Mouse (Mus musculus): ENCODE data around the gene Rpl38. TPM values are rescaled to one million over a fixed set of nuclear protein-coding genes. Genes with fewer than 3 reads are reported as not detected.
"Not testable (repeated sequence)": the region's sequence is repeated elsewhere in the genome, so short reads cannot be mapped to it uniquely, and the experiment has no call there.

Gene Rpl38
- polyA plus RNA-seq, 2 experiments, result 926 to 1,654 TPM

DNA sequence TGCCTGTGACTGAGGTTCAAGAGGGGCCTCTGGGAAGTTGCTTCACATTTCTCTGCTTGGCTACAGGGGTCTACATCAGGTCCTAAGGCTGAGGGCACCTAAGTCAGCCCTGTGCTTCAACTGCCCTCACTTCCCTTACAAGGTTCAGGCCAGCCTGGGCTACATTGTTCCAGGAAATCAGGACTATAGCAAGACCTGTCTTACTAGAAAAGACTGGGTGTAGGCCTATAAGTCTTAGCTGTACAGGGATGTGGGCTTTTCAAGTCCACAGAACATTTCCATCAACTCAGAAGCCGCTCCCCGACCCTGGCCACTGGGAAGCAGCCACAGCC, 5.4 kb downstream of the Rpl38 start:
- no peak overlapping the region for H3K27ac ChIP-seq
- no peak for ATAC-seq (ENCODE audit: insufficient read depth)
- peaks cover 10% of the 10 kb centered on the region; the same call in 1 of the 2 replicates for H3K27me3 ChIP-seq (ENCODE audit: control insufficient read depth, insufficient read depth, low read length)
- no peak overlapping the region for H3K4me3 ChIP-seq (ENCODE audit: insufficient read depth in 1 of 2, low read depth in 2 of 2, low read length in 2 of 2)
- H3K4me1 ChIP-seq (replicated peaks; ENCODE audit: control insufficient read depth in 2 of 2, insufficient read depth in 2 of 2, low read length in 1 of 2), result peaks cover 8 to 18% of the 10 kb centered on the region in 2 experiments
- DNase-seq (ENCODE audit: low read depth in 3 of 3, low spot score in 3 of 3), result no peak
- WGBS (ENCODE audit: insufficient replicate concordance), result 66% methylated on average over 2 of the region's 2 CpGs
- TF ChIP-seq CTCF (IDR thresholded peaks at IDR 0.05; ENCODE audit: low read depth) (no peak), EP300 (IDR thresholded peaks at IDR 0.05; ENCODE audit: low read depth) (no peak)
- H3K36me3 ChIP-seq (replicated peaks; ENCODE audit: control insufficient read depth, insufficient read depth, low read depth), result peaks cover 33% of the 10 kb centered on the region
- H3K4me2 ChIP-seq (ENCODE audit: low read depth), result no peak overlapping the region
- no peak overlapping the region for H3K9ac ChIP-seq (replicated peaks)
- no peaks in the 10 kb centered on the region for H3K9me3 ChIP-seq (ENCODE audit: control insufficient read depth, low read length)

DNA sequence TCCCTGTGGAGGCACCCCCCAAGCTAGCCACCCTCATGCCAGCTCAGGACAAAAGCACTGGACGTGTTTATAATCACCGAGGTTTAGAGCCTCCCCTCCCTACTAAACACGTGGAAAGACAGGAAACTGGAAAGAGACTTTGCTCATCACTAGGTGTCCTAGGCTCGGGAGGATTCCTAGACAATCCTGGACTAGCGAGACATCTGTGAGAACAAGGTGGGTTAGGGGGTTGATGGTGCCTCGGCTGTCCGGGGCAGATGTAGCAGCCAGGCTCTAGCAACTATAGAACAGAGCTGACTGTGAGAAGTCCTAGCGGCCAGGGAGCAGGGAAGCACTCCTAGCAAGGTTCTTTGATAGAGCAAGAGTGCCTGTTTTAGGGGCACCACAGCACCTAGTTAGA, 5.9 kb downstream of the Rpl38 start:
- H3K4me3 ChIP-seq (ENCODE audit: insufficient read depth in 1 of 2, low read depth in 2 of 2, low read length in 2 of 2), result no peak overlapping the region
- H3K4me2 ChIP-seq (ENCODE audit: low read depth), result no peak overlapping the region
- no peak for ATAC-seq (ENCODE audit: insufficient read depth)
- 49% methylated on average over 8 of the region's 8 CpGs for WGBS (ENCODE audit: insufficient replicate concordance)
- peaks cover 33% of the 10 kb centered on the region for H3K36me3 ChIP-seq (replicated peaks; ENCODE audit: control insufficient read depth, insufficient read depth, low read depth)
- TF ChIP-seq EP300 (IDR thresholded peaks at IDR 0.05; ENCODE audit: low read depth), result no peak
- TF ChIP-seq CTCF (IDR thresholded peaks at IDR 0.05; ENCODE audit: low read depth), result no peak
- peaks cover 10% of the 10 kb centered on the region; the same call in 1 of the 2 replicates for H3K27me3 ChIP-seq (ENCODE audit: control insufficient read depth, insufficient read depth, low read length)
- no peak overlapping the region for H3K9ac ChIP-seq (replicated peaks)
- no peak for DNase-seq (ENCODE audit: low read depth in 3 of 3, low spot score in 3 of 3)
- H3K9me3 ChIP-seq (ENCODE audit: control insufficient read depth, low read length), result no peaks in the 10 kb centered on the region
- H3K27ac ChIP-seq, result no peak overlapping the region
- peaks cover 8 to 18% of the 10 kb centered on the region in 2 experiments for H3K4me1 ChIP-seq (replicated peaks; ENCODE audit: control insufficient read depth in 2 of 2, insufficient read depth in 2 of 2, low read length in 1 of 2)

DNA sequence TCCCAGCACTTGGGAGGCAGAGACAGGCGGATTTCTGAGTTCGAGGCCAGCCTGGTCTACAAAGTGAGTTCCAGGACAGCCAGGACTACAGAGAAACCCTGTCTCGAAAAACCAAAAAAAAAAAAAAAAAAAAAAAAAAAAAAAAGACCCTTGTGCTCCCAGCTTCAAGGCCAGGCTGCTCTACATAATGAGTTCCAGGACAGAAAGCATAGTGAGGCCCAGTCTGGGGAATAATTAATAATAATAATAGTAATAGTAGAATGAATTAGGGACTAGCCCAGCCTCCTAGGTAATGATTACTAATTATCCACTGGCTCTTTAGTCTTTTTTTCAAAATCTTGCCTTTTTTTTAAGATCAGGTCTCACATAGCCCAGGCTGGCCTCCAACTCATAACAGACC, 6.5 kb downstream of the Rpl38 start:
- not testable (repeated sequence) for ATAC-seq (ENCODE audit: insufficient read depth); H3K9ac ChIP-seq (replicated peaks); H3K27ac ChIP-seq; H3K4me3 ChIP-seq (ENCODE audit: insufficient read depth in 1 of 2, low read depth in 2 of 2, low read length in 2 of 2); DNase-seq (ENCODE audit: low read depth in 3 of 3, low spot score in 3 of 3); H3K9me3 ChIP-seq (ENCODE audit: control insufficient read depth, low read length)
- 59% methylated on average over 2 of the region's 3 CpGs for WGBS (ENCODE audit: insufficient replicate concordance)
- Histone ChIP-seq H3K4me2 (ENCODE audit: low read depth) (peak overlapping the region; percentile 92), H3K27me3 (ENCODE audit: control insufficient read depth, insufficient read depth, low read length) (peaks cover 10% of the 10 kb centered on the region; the same call in 1 of the 2 replicates), H3K36me3 (replicated peaks; ENCODE audit: control insufficient read depth, insufficient read depth, low read depth) (peaks cover 33% of the 10 kb centered on the region), H3K4me1 (replicated peaks; ENCODE audit: control insufficient read depth in 2 of 2, insufficient read depth in 2 of 2, low read length in 1 of 2) (peaks cover 8 to 19% of the 10 kb centered on the region in 2 experiments)

DNA sequence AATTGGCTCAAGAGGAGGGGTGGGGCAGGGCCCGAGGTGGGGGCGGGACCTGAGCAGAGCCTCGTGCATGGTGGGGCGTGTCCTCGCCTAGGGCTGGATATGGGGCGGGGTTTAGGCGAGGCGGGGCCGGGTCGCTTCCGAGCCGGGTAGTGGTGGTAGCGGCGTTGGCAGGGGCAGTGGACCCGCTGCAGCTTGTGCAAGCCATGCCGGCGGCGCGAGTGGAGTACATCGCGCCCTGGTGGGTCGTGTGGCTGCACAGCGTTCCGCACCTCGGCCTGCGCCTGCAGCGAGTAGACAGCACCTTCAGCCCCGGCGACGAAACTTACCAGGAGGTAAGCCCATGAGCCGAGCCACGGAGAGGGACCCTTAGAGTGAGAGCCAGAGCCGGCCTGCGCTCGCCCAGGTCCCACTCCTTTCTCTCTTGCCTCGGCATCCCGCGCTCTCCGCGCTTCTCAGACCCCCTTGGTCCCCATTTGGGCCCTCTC, 7.1 kb downstream of the Rpl38 start, which contains the start of gene Ttyh2:
Gene Ttyh2 (plus strand): TSS at position 91 of the 485 bp plus-strand sequence.
- H3K9ac ChIP-seq (replicated peaks), result peak within 1 kb of the TSS; percentile 51
- H3K4me1 ChIP-seq (replicated peaks; ENCODE audit: control insufficient read depth in 2 of 2, insufficient read depth in 2 of 2, low read length in 1 of 2), result peaks cover 3 to 15% of the 10 kb centered on the region in 2 experiments
- under 1% methylated on average over 39 of the region's 40 CpGs for WGBS (ENCODE audit: insufficient replicate concordance)
- peaks cover 10% of the 10 kb centered on the region; the same call in 1 of the 2 replicates for H3K27me3 ChIP-seq (ENCODE audit: control insufficient read depth, insufficient read depth, low read length)
- peak within 1 kb of the TSS; percentile 92 for H3K4me2 ChIP-seq (ENCODE audit: low read depth)
- H3K36me3 ChIP-seq (replicated peaks; ENCODE audit: control insufficient read depth, insufficient read depth, low read depth), result peaks cover 27% of the 10 kb centered on the region
- H3K9me3 ChIP-seq (ENCODE audit: control insufficient read depth, low read length), result no peaks in the 10 kb centered on the region
- TF ChIP-seq CTCF (IDR thresholded peaks at IDR 0.05; ENCODE audit: low read depth), result no peak
- TF ChIP-seq EP300 (IDR thresholded peaks at IDR 0.05; ENCODE audit: low read depth), result no peak
- peak; percentile 60 to 67 (median 63) for DNase-seq (ENCODE audit: low read depth in 3 of 3, low spot score in 3 of 3)
- peak within 1 kb of the TSS; percentile 47 to 65 for H3K4me3 ChIP-seq (ENCODE audit: insufficient read depth in 1 of 2, low read depth in 2 of 2, low read length in 2 of 2)
- peak; percentile 86 for ATAC-seq (ENCODE audit: insufficient read depth)
- H3K27ac ChIP-seq, result no peak within 1 kb of the TSS

DNA sequence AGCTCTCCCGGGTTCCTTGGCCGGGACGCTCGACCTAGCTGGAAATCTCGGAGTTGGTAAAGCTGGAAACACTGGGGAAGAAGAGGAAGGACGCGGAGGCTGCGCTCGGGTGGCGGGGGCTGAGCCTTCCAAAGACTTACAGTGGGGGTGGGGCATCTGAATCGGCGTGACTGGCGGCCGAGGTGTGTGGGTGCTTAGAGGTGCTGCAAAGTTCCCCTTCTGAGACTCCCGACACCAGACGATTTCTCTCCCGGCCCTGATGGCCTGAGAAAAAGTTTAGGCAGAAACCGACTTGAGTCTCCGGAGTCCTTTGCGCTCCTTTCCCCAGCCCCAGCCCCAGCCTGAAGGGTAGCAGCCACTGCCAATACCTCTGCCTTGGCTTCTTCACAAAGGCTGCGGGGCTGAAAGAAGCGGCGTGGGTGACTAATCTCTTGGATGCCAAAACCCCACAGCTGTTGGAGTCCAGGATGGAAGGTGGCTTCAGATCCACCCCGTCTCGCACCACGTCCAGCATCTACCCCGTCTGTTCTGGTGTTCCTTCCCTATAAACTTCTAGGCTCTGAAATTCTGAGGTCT, 7.6 kb downstream of the Rpl38 start:
- 0% methylated on average over 27 of the region's 27 CpGs for WGBS (ENCODE audit: insufficient replicate concordance)
- H3K9ac ChIP-seq (replicated peaks), result peak overlapping the region; percentile 51
- peak overlapping the region; percentile 47 to 65 for H3K4me3 ChIP-seq (ENCODE audit: insufficient read depth in 1 of 2, low read depth in 2 of 2, low read length in 2 of 2)
- ATAC-seq (ENCODE audit: insufficient read depth), result 0 out of 2 replicates have a peak, but pooled peaks have one; percentile 10
- TF ChIP-seq CTCF (IDR thresholded peaks at IDR 0.05; ENCODE audit: low read depth) (no peak), EP300 (IDR thresholded peaks at IDR 0.05; ENCODE audit: low read depth) (no peak)
- no peak for DNase-seq (ENCODE audit: low read depth in 3 of 3, low spot score in 3 of 3)
- H3K27ac ChIP-seq, result no peak overlapping the region
- peaks cover 3 to 10% of the 10 kb centered on the region in 2 experiments; a peak in 3 of 4 replicates for H3K4me1 ChIP-seq (replicated peaks; ENCODE audit: control insufficient read depth in 2 of 2, insufficient read depth in 2 of 2, low read length in 1 of 2)
- peaks cover 10% of the 10 kb centered on the region; the same call in 1 of the 2 replicates for H3K27me3 ChIP-seq (ENCODE audit: control insufficient read depth, insufficient read depth, low read length)
- H3K4me2 ChIP-seq (ENCODE audit: low read depth), result peak overlapping the region; percentile 92
- H3K36me3 ChIP-seq (replicated peaks; ENCODE audit: control insufficient read depth, insufficient read depth, low read depth), result peaks cover 22% of the 10 kb centered on the region
- H3K9me3 ChIP-seq (ENCODE audit: control insufficient read depth, low read length), result no peaks in the 10 kb centered on the region
